ENCODE assay signal across 8 mouse cellular contexts in the genomic region with DNA sequence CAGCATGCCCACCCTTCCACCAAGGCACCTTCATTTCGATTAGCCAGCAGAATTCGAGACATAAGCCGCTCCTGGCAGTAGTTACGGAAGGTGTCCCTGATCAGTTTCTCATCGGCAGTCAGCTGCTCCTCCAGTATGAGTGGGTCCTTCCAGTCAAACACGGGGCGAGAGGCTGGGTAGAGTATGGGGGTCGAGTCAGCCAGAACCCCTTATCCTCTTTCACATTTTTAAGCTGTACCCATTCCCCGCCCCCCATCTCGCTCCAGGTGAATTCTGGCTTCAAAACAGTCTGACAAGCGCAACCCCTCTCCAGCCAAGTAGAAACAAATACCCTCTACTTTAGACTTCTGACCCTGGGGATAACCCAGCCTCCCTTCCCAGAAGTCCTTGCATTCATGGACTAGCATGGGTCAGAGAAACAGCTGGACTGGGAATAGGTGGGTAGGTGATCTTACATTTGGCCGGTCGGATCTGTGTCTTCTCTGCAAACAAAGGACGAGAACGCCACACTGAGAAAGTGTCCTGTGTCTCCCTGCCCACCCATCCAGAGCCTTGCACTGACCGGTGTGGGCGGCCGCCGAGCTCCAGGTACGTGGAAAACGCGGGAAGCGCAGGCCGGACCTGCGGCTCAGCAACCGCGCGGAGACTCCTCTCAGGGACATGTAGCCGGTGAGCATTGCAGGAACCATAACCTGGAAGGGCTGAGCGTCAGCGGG. TPM values are rescaled to one million over a fixed set of nuclear protein-coding genes. Genes with fewer than 3 reads are reported as not detected.
DNase-seq lines count a peak whose midpoint lies in the region; ATAC-seq and TF ChIP-seq lines count a peak whose summit lies in the region.

No protein-coding gene starts in this region.

- no peak for TF ChIP-seq POLR2A in olfactory bulb, adult 2 months (IDR thresholded peaks at IDR 0.05; ENCODE audit: insufficient read depth, low read depth, low read length)

- peaks cover 4% of the 10 kb centered on the region; the same call in 1 of the 2 replicates for H3K36me3 ChIP-seq in lung, embryonic 16.5 days (ENCODE audit: control insufficient read depth, insufficient read depth, low read length)
- peaks cover 20% of the 10 kb centered on the region for H3K36me3 ChIP-seq in forebrain, embryonic 14.5 days (ENCODE audit: control insufficient read depth, insufficient read depth, low read length)

- TF ChIP-seq CTCF in olfactory bulb, adult 2 months (IDR thresholded peaks at IDR 0.05; ENCODE audit: insufficient read depth, low read depth, low read length) = no peak

- no peaks in the 10 kb centered on the region for H3K9me3 ChIP-seq in lung, embryonic 16.5 days (ENCODE audit: control insufficient read depth, low read length)
- no peaks in the 10 kb centered on the region for H3K9me3 ChIP-seq in forebrain, embryonic 14.5 days (replicated peaks; ENCODE audit: control insufficient read depth, low read length)

- ATAC-seq in lung, embryonic 16.5 days (ENCODE audit: low read depth) = 0 out of 2 replicates have a peak, but pooled peaks have one; percentile 2
- ATAC-seq in forebrain, embryonic 14.5 days = no peak; the same call in 1 of the 2 replicates

- WGBS in lung, embryonic 16.5 days = 7% methylated on average over 31 of the region's 31 CpGs
- 11% methylated on average over 31 of the region's 31 CpGs for WGBS in forebrain, embryonic 14.5 days
- 10% methylated on average over 31 of the region's 31 CpGs for WGBS in olfactory bulb, adult 2 months

- no peaks in the 10 kb centered on the region for H3K27me3 ChIP-seq in lung, embryonic 16.5 days (ENCODE audit: control insufficient read depth, insufficient read depth, low read depth, low read length)
- H3K27me3 ChIP-seq in forebrain, embryonic 14.5 days (replicated peaks; ENCODE audit: control insufficient read depth, insufficient read depth, low read length) = no peaks in the 10 kb centered on the region

- no peak for DNase-seq in lung, postnatal 4 days
- DNase-seq in forebrain, embryonic 14.5 days (ENCODE audit: low spot score) = no peak
- DNase-seq in kidney, postnatal 36 days = peak; percentile 71 to 80
- no peak for DNase-seq in gastrocnemius, postnatal 14 days
- DNase-seq in cerebellum, adult 11-12 months = no peak
- DNase-seq in left cerebral cortex, postnatal 10 days (ENCODE audit: extremely low spot score in 1 of 2, low spot score in 2 of 2) = no peak

- intact Hi-C loops in gastrocnemius, postnatal 14 days (cut with DNase I; ENCODE audit: low total_unique reads) = loop anchor here (5.0 kb wide), 1 partner anchor 41 kb away; no protein-coding TSS in a partner anchor
- intact Hi-C loops in left cerebral cortex, postnatal 10 days (cut with DNase I) = no loop called here

- H3K9ac ChIP-seq in lung, embryonic 16.5 days (ENCODE audit: low read length) = peak overlapping the region; percentile 79
- H3K9ac ChIP-seq in forebrain, embryonic 14.5 days (ENCODE audit: low read length) = peak overlapping the region; percentile 76

- H3K4me2 ChIP-seq in lung, embryonic 16.5 days (ENCODE audit: low read depth, low read length) = peak overlapping the region; percentile 88
- H3K4me2 ChIP-seq in forebrain, embryonic 14.5 days (ENCODE audit: low read length) = peak overlapping the region; percentile 94

- H3K4me1 ChIP-seq in lung, embryonic 16.5 days (replicated peaks; ENCODE audit: control insufficient read depth, insufficient read depth, low read length) = peaks cover 8% of the 10 kb centered on the region
- peaks cover 6% of the 10 kb centered on the region for H3K4me1 ChIP-seq in forebrain, embryonic 14.5 days (ENCODE audit: control insufficient read depth, insufficient read depth, low read length)
- peaks cover 4% of the 10 kb centered on the region for H3K4me1 ChIP-seq in olfactory bulb, adult 2 months (ENCODE audit: control insufficient read depth, insufficient read depth, low read length)

- H3K27ac ChIP-seq in lung, embryonic 16.5 days (ENCODE audit: low read length) = no peak overlapping the region
- H3K27ac ChIP-seq in forebrain, embryonic 14.5 days (ENCODE audit: low read depth, low read length) = no peak overlapping the region; the same call in 1 of the 2 replicates
- no peak overlapping the region for H3K27ac ChIP-seq in olfactory bulb, adult 2 months (ENCODE audit: insufficient read depth, low read depth, low read length)

- peak overlapping the region; percentile 88 for H3K4me3 ChIP-seq in lung, embryonic 16.5 days (ENCODE audit: low read length)
- H3K4me3 ChIP-seq in forebrain, embryonic 14.5 days (ENCODE audit: low read depth, low read length) = peak overlapping the region; percentile 61
- peak overlapping the region; percentile 89 for H3K4me3 ChIP-seq in olfactory bulb, adult 2 months (ENCODE audit: insufficient read depth, low read depth, low read length)

RNA-seq across cellular contexts. Expression of a gene that starts 0.6 kb away (rescaled TPM):
- polyA plus RNA-seq in lung, embryonic 16.5 days (2015; fragmentation: Nextera tagmentation; extraction: Ambion mirVana) = 36.7 and 37.3 TPM in 2 replicates
- polyA plus RNA-seq in forebrain, embryonic 14.5 days (2014; fragmentation: Nextera tagmentation; extraction: Ambion mirVana) = 27.1 and 30.0 TPM in 2 replicates
- polyA plus RNA-seq in olfactory bulb, adult 2 months (2012; ENCODE audit: insufficient read depth, insufficient read length, low replicate concordance, missing spikeins) = not detected in 2 replicates
- total RNA-seq in gastrocnemius, postnatal 14 days (2021) = 10 to 100 TPM; 23.3 to 30.0 TPM
- total RNA-seq in left cerebral cortex, postnatal 10 days (2021) = 10 to 100 TPM; 29.4 to 36.6 TPM

RNA-seq across cellular contexts. Expression of a gene that starts 8.6 kb away (rescaled TPM):
- 1.5 and 4.9 TPM in 2 replicates for polyA plus RNA-seq in lung, embryonic 16.5 days (2015; fragmentation: Nextera tagmentation; extraction: Ambion mirVana)
- 0.74 and 0.99 TPM in 2 replicates for polyA plus RNA-seq in forebrain, embryonic 14.5 days (2014; fragmentation: Nextera tagmentation; extraction: Ambion mirVana)
- polyA plus RNA-seq in olfactory bulb, adult 2 months (2012; ENCODE audit: insufficient read depth, insufficient read length, low replicate concordance, missing spikeins) = not detected in 2 replicates
- under 1 TPM in 1 of 2 experiments, not detected in 1; 0.23 TPM for total RNA-seq in gastrocnemius, postnatal 14 days (2021)
- total RNA-seq in left cerebral cortex, postnatal 10 days (2021) = not detected

RNA-seq across cellular contexts. Expression of a gene that starts 15.2 kb away (rescaled TPM):
- polyA plus RNA-seq in lung, embryonic 16.5 days (2015; fragmentation: Nextera tagmentation; extraction: Ambion mirVana) = 19.9 and 21.1 TPM in 2 replicates
- 4.8 and 5.5 TPM in 2 replicates for polyA plus RNA-seq in forebrain, embryonic 14.5 days (2014; fragmentation: Nextera tagmentation; extraction: Ambion mirVana)
- polyA plus RNA-seq in olfactory bulb, adult 2 months (2012; ENCODE audit: insufficient read depth, insufficient read length, low replicate concordance, missing spikeins) = not detected in 2 replicates
- total RNA-seq in gastrocnemius, postnatal 14 days (2021) = 1 to 10 TPM; 5.7 to 6.9 TPM
- total RNA-seq in left cerebral cortex, postnatal 10 days (2021) = 1 to 10 TPM; 2.5 to 2.9 TPM

RNA-seq across cellular contexts. Expression of a gene that starts 21.2 kb away (rescaled TPM):
- polyA plus RNA-seq in lung, embryonic 16.5 days (2015; fragmentation: Nextera tagmentation; extraction: Ambion mirVana) = 58.7 and 59.6 TPM in 2 replicates
- polyA plus RNA-seq in forebrain, embryonic 14.5 days (2014; fragmentation: Nextera tagmentation; extraction: Ambion mirVana) = 58.0 and 71.5 TPM in 2 replicates
- polyA plus RNA-seq in olfactory bulb, adult 2 months (2012; ENCODE audit: insufficient read depth, insufficient read length, low replicate concordance, missing spikeins) = not detected in 2 replicates
- 1 to 10 TPM; 2.1 to 2.6 TPM for total RNA-seq in gastrocnemius, postnatal 14 days (2021)
- 10 to 100 TPM; 19.3 to 22.8 TPM for total RNA-seq in left cerebral cortex, postnatal 10 days (2021)

RNA-seq across cellular contexts. Expression of a gene that starts 36.4 kb away (rescaled TPM):
- polyA plus RNA-seq in lung, embryonic 16.5 days (2015; fragmentation: Nextera tagmentation; extraction: Ambion mirVana) = 90.1 and 93.3 TPM in 2 replicates
- 92.3 and 102 TPM in 2 replicates for polyA plus RNA-seq in forebrain, embryonic 14.5 days (2014; fragmentation: Nextera tagmentation; extraction: Ambion mirVana)
- not detected in 2 replicates for polyA plus RNA-seq in olfactory bulb, adult 2 months (2012; ENCODE audit: insufficient read depth, insufficient read length, low replicate concordance, missing spikeins)
- 10 to 100 TPM; 24.8 to 25.5 TPM for total RNA-seq in gastrocnemius, postnatal 14 days (2021)
- 10 to 100 TPM; 59.5 to 65.8 TPM for total RNA-seq in left cerebral cortex, postnatal 10 days (2021)

Comparison
In these comparisons a context has a peak if more than half of its experiments do, and no peak if none do; other contexts are left out.
1. DNase-seq: peak in kidney, postnatal 36 days (2 of 2); none in lung, postnatal 4 days (0 of 2), forebrain, embryonic 14.5 days (single experiment), gastrocnemius, postnatal 14 days (single experiment), cerebellum, adult 11-12 months (single experiment) and left cerebral cortex, postnatal 10 days (0 of 2).
2. RNA of a gene that starts 0.6 kb away (polyA plus RNA-seq): 36.7 to 37.3 TPM in lung, embryonic 16.5 days and 27.1 to 30.0 TPM in forebrain, embryonic 14.5 days; not detected in olfactory bulb, adult 2 months; every median in the first group is over 10 times any median in the second.
3. Peak in every context shown above with its lines, with median percentiles within 50 percentile points of each other: H3K4me3 ChIP-seq.